21 mouse cellular contexts compared by ENCODE assay signal in the genomic region with DNA sequence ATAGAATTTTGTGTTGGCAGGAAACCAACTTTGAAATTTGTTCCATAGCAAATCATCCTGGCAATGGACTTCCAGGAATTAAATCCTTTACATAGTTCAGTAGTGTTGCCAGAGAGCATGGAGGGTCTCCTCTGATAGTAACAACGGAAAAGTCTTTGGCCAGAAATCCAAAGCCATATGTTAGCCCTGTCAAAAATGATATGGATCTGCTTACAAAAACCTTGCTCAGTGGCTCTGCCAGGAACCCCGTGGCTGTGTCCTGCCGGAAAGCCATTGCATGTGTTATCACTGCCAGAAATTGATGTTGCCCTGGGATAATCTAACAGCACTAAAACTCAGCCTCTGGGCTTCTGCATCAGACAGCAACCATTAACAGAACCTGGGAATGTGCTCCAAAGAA.
DNase-seq lines count a peak whose midpoint lies in the region; ATAC-seq and TF ChIP-seq lines count a peak whose summit lies in the region.
"Had no signal": no experiment of that assay in that cellular context is flagged by ENCODE, and none has a peak within 500 bp of the region (broad histone marks: within the 10 kb centered on the region; RNA-seq: fewer than 3 reads in every experiment).

No protein-coding gene starts in this region.

- intact Hi-C loops in gastrocnemius, postnatal 14 days (cut with DNase I; ENCODE audit: low total_unique reads): no loop called here

- peak; percentile 31 for DNase-seq in kidney, postnatal 0 days (ENCODE audit: low spot score)
- DNase-seq in kidney, adult 18-20 months: no peak
- peak; percentile 6 for DNase-seq in MN1 (ENCODE audit: low spot score)
- DNase-seq in brain, embryonic 14.5 days (ENCODE audit: low read depth): peak; percentile 47
- peak; percentile 50 for DNase-seq in cerebellum, adult 9-10 months
- no peak for DNase-seq in gastrocnemius, postnatal 14 days
- DNase-seq in urinary bladder, postnatal 14 days (ENCODE audit: low spot score): no peak
- DNase-seq: adrenal gland, adult 2 months; heart, adult 2 months; heart, postnatal 36 days; kidney, postnatal 4 days; layer of hippocampus, adult 9-11 months; liver, embryonic 13.5 days; right cerebral cortex, postnatal 25 days had no signal

- no peak overlapping the region for H3K27ac ChIP-seq in kidney, postnatal 0 days
- H3K27ac ChIP-seq: forebrain, embryonic 12.5 days; heart, adult 2 months; intestine, embryonic 15.5 days; left cerebral cortex, adult 2 months; limb, embryonic 12.5 days; liver, embryonic 13.5 days; midbrain, embryonic 12.5 days had no signal

- H3K27me3 ChIP-seq in kidney, postnatal 0 days (ENCODE audit: insufficient read depth, low read length): no peaks in the 10 kb centered on the region
- H3K27me3 ChIP-seq: forebrain, embryonic 12.5 days; intestine, embryonic 15.5 days; limb, embryonic 12.5 days; liver, embryonic 13.5 days; midbrain, embryonic 12.5 days had no signal

- TF ChIP-seq CTCF in kidney, postnatal 0 days (IDR thresholded peaks at IDR 0.05; ENCODE audit: low read depth): no peak
- no peak for TF ChIP-seq CTCF in brain, embryonic 14.5 days (IDR thresholded peaks at IDR 0.05; ENCODE audit: borderline replicate concordance, extremely low read depth, insufficient read depth, insufficient read length)

- H3K36me3 ChIP-seq in kidney, postnatal 0 days (ENCODE audit: insufficient read depth, low read length): no peaks in the 10 kb centered on the region
- H3K36me3 ChIP-seq: forebrain, embryonic 12.5 days; intestine, embryonic 15.5 days; limb, embryonic 12.5 days; liver, embryonic 13.5 days; midbrain, embryonic 12.5 days had no signal

- 52% methylated on average over 3 of the region's 3 CpGs for WGBS in kidney, postnatal 0 days

- no peak for TF ChIP-seq POLR2A in brain, embryonic 14.5 days (IDR thresholded peaks at IDR 0.05; ENCODE audit: borderline replicate concordance, extremely low read depth, insufficient read depth, insufficient read length, poor library complexity, severe bottlenecking)

- ATAC-seq in kidney, postnatal 0 days (replicated peaks; ENCODE audit: low FRiP score, low read depth): no peak
- ATAC-seq: intestine, embryonic 15.5 days; lung, postnatal 0 days had no signal

- H3K4me2 ChIP-seq in kidney, postnatal 0 days (ENCODE audit: low read length): no peak overlapping the region
- H3K4me2 ChIP-seq: forebrain, embryonic 12.5 days; intestine, embryonic 15.5 days; limb, embryonic 12.5 days; liver, embryonic 13.5 days; midbrain, embryonic 12.5 days had no signal

- no peak overlapping the region for H3K4me3 ChIP-seq in kidney, postnatal 0 days (replicated peaks; ENCODE audit: low read depth, low read length)
- H3K4me3 ChIP-seq: forebrain, embryonic 12.5 days; heart, adult 2 months; intestine, embryonic 15.5 days; left cerebral cortex, adult 2 months; limb, embryonic 12.5 days; liver, embryonic 13.5 days; midbrain, embryonic 12.5 days; myocyte had no signal

- no peak overlapping the region for H3K9ac ChIP-seq in kidney, postnatal 0 days (ENCODE audit: low read depth, low read length)
- H3K9ac ChIP-seq: forebrain, embryonic 12.5 days; intestine, embryonic 15.5 days; limb, embryonic 12.5 days; liver, embryonic 13.5 days; midbrain, embryonic 12.5 days had no signal

- no peaks in the 10 kb centered on the region for H3K9me3 ChIP-seq in kidney, postnatal 0 days (replicated peaks; ENCODE audit: low read length)
- H3K9me3 ChIP-seq: forebrain, embryonic 12.5 days; intestine, embryonic 15.5 days; limb, embryonic 12.5 days; liver, embryonic 13.5 days; midbrain, embryonic 12.5 days had no signal

- H3K4me1 ChIP-seq in kidney, postnatal 0 days (replicated peaks; ENCODE audit: insufficient read depth, low read length): no peaks in the 10 kb centered on the region
- H3K4me1 ChIP-seq: forebrain, embryonic 12.5 days; intestine, embryonic 15.5 days; limb, embryonic 12.5 days; liver, embryonic 13.5 days; midbrain, embryonic 12.5 days had no signal

Comparison
In these comparisons a context has a peak if more than half of its experiments do, and no peak if none do; other contexts are left out.
1. DNase-seq: peak in kidney, postnatal 0 days (single experiment), MN1 (single experiment), brain, embryonic 14.5 days (single experiment) and cerebellum, adult 9-10 months (single experiment); none in kidney, adult 18-20 months (single experiment), gastrocnemius, postnatal 14 days (single experiment) and urinary bladder, postnatal 14 days (single experiment).